Mouse (Mus musculus): ENCODE results near the gene Rln3.

The Rln3 gene

DNA sequence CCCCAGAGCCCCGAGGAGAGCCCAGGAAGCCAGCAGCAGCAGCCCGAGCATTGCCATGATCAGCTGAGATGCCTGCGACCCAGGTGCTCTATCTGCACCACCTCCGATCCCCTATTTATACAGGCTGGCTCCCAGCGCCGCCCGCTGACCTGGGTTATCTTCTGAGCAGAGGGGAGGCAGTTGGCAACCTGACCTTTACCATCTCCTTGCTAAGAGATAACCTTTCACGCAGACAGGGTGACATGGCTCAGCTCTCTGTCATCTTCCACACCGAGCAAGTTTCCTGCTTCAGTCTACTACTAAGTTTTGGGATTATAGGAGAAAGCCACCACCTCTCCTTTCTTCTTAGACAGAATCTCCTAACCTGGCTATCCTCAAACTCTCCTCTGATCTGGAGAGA is at the start of gene Rln3:
Gene Rln3 (minus strand): TSS at position 101 of the 400 bp plus-strand sequence.
- DNase-seq (ENCODE audit: low spot score), result no peak

GRCm38 (mm10) chr8:84090585-84090984 is 45.8 kb upstream of the Rln3 start:
- DNase-seq (ENCODE audit: low spot score), result no peak

DNA sequence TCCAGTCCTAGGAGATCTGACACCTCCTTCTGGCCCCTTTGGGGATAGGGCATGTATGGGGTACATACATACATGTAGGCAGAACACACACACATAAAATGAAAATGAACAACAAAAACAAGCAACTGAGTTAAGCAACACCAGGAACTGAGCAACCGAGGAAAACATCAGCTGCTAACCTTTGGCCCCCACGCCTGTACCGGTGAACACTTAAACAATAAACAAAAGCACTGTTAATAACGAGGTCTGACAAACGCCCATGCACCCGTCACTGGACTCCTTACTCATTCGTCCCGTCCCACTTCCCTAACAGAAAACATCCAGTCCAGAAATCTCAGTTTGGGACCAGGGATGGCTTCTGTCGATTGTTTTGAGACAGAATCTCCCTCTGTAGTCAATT is 44.5 kb upstream of the Rln3 start:
- DNase-seq (ENCODE audit: low spot score), result no peak

DNA sequence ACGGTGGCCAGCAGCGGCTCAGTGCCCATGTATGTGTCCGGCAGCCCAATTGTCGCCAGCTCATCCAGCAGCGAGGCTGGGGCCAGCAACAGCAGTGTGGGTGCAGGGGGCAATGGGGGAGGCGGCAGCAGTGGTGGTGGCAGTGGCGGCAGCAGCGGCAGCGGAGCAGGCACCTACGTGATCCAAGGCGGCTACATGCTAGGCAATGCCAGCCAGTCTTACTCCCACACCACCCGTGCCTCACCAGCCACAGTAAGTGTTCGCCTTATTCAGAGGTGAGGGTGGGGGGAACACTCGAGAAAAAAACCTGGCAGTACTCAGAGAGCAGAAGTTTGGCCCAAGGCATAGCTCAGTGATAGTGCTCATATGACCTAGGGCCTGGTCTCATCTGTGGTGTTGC is 43.0 kb upstream of the Rln3 start:
- no peak for DNase-seq (ENCODE audit: low spot score)

GRCm38 (mm10) chr8:84087156-84087555 is 42.4 kb upstream of the Rln3 start:
- no peak for DNase-seq (ENCODE audit: low spot score)

GRCm38 (mm10) chr8:84084341-84085115 is 39.7 kb upstream of the Rln3 start:
- no peak for DNase-seq (ENCODE audit: low spot score)

DNA sequence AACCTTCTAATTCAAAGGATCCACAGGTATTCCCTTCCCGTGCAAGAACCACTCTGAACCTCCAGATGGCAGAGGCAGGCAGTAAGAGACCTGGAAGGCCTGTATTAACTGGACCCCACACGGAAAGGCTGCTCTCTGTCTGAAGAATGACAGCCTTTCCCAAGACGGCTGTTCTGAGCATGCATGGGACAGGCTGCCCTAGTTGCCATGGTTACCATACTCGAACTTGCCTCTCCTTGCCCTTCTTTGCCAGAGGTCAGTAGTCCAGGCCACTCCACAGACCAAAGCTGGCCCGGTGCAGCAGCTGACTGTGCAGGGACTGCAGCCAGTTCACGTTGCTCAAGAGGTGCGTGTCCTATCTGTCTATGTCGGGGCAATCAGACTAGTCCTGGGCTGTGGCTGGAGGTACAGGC is 39.0 kb upstream of the Rln3 start:
- no peak for DNase-seq (ENCODE audit: low spot score)

DNA sequence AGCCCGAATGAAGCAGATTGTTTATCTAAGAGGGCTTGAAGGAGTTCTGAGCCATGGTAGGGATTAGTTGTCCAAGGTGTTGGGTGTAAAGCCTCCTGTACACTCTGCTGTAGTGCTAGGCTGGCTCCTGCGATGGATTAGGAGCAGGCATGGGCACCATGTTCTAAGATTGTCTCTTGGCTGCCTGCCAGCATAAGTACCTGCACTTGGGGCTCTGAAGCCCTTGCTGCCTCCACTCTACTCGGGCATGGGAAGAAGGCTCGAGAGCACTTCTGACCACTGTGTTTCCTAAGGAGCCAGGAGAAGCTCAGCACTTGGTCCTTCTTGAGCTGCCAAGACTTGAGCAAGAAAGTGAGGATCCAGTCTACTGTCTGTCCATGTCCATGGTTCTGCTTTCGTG is 34.4 kb upstream of the Rln3 start:
- DNase-seq (ENCODE audit: low spot score), result no peak

- DNase-seq (ENCODE audit: low spot score), result no peak
These were observed 32.0 kb upstream of the Rln3 start for GRCm38 (mm10) chr8:84076849-84077248.

GRCm38 (mm10) chr8:84076412-84076811 is 31.6 kb upstream of the Rln3 start:
- no peak for DNase-seq (ENCODE audit: low spot score)

DNA sequence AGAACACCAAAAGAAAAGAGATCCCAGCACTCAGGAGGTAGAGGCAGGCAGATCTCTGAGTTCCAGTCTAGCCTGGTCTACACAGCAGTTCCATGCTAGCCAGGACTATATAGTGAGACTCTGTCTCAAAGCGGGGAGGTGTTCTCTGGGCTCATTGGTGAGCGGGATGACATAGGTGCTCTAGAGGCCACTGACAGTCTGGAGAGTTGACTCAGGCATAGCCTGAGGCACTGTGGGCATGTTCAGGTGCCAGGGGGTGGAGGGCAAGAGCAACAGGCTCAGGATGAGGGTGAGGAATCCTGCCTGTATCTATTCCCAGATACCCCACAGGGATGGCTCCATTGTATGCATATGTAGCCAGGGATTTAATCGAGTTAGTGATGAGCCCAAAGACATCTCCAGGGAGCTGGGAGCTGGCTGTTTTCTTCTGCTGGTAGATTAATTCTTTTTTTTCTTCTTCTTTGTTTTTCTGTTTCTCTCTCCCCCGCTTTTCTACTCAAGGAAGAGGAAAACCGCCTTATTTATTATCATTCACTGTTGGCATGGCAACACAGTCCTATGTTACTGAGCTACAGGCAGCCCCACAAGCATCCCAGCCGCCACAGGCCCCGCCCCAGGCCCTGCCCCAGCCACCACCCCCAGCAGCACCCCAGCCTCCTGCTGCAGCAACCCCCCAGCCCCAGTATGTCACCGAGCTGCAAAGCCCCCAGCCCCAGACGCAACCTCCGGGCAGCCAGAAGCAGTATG is 28.6 kb upstream of the Rln3 start:
- DNase-seq (ENCODE audit: low spot score), result no peak

DNA sequence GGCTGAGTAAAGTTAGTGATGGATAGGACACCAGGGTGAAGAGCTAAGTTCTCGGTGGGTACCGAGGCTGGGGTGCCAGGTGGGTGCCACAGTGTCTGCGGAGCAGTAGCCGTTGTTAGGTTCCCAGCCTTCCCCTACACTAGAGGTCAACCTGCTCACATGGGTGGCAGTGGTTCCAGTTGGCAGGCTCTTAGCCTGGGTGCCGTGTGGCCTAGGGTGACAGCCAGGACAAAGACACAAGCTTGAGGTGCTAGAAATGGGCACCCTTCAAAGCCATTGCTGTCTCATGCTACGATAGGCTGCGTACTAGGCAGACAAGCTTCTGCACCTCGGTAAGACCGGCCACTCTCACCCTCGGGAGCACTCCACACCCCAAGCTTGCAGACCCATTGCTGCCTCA is 27.5 kb upstream of the Rln3 start:
- no peak for DNase-seq (ENCODE audit: low spot score)

GRCm38 (mm10) chr8:84071921-84072320 is 27.1 kb upstream of the Rln3 start:
- no peak for DNase-seq (ENCODE audit: low spot score)

- no peak for DNase-seq (ENCODE audit: low spot score)
These were observed 25.9 kb upstream of the Rln3 start for GRCm38 (mm10) chr8:84070667-84071066.

GRCm38 (mm10) chr8:84070241-84070640 is 25.4 kb upstream of the Rln3 start:
- no peak for DNase-seq (ENCODE audit: low spot score)

DNA sequence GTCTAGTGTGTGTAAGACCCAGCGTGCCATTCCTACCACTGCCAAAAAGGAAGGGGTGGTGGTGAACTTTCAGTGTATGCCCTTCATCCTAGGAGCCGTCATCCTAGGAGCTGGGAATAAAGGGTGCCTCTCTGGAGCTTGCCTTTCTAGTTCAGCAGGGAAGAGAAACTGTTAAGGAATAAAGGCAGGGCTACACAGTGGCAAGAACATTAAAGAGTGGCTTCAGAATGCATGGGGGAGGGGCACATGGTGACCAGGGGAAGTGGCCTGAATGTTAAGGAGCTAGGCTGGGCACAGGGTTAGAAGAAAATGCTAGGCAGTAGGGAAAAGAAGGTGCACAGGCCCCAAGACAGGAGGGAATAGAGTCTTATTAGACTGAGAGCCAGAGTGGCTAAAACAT is 24.9 kb upstream of the Rln3 start:
- no peak for DNase-seq (ENCODE audit: low spot score)

DNA sequence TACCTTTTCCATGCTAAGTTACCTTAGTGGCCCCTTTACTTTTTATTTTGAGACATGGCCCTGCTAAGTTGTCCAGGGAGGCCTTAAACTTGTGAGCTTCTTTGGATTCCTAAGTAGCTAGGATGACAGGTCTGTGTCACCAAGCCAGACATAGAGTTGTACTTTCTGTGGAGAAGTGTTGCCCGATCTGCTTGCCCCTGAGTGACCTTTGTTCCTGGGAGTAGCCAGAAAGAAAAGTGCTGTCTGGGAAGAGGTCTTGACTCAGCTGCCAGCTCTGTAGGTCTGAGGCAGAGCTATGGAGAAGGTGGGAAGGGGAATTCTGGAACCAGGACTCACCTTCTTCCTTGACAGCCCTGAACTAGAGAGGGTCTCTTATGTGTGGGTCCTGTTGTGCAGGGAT is 24.4 kb upstream of the Rln3 start:
- DNase-seq (ENCODE audit: low spot score), result no peak

GRCm38 (mm10) chr8:84068316-84069035 is 23.7 kb upstream of the Rln3 start:
- no peak for DNase-seq (ENCODE audit: low spot score)

DNA sequence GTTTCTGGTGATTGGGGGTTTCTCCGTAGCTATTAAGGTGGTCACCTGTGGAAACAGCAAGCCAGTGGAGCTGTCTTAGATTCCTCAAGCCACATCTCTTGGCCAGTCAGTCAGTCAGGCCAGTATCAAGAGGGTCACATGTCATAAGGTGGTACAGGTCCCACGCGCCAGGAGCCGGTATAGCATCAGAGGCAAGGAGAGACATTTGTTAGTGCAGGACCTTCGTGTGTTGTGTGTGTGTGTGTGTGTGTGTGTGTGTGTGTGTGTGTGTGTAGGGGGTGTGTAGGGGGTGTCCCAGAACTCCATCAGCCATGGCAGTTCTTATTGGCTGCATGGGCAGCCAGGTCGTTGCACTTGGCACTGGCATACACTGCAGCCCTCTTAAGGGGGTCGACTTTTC is 23.1 kb upstream of the Rln3 start:
- no peak for DNase-seq (ENCODE audit: low spot score)

GRCm38 (mm10) chr8:84067047-84067573 is 22.3 kb upstream of the Rln3 start:
- peak; percentile 99 for DNase-seq (ENCODE audit: low spot score)

GRCm38 (mm10) chr8:84066291-84066930 is 21.6 kb upstream of the Rln3 start, which contains the start of gene Rfx1:
Gene Rfx1, plus strand, starts transcription at chr8:84066834.
- peak; percentile 98 for DNase-seq (ENCODE audit: low spot score)

DNA sequence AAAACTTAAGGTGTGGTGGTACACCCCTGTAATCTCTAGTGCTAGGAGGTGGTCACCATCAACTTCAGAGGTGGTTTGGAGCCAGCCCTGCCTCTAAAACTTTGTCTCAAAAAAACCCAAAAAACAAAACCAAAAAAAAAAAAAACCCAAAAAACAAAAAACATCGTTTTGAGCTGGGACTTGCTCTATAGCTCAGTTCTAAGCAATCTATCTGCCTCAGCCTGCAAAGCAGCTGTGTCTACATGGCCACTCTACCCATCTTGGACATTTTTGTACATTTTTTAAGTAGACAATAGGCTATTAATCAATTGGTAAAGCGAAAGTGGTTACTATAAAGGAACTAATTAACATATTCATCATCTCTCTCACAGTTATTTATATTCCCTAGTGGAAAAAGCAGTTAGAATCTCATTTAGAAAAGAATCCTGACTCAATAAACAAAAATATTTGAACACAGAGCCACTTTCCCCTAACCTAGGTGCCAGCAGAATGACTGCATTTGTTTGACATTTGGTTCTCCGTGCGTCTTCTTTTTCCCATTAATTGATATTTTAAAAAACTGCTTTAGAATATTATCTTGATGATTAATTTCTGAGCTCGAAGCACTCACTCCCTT is 20.8 kb upstream of the Rln3 start:
- no peak for DNase-seq (ENCODE audit: low spot score)

Measured in ovary, postnatal 14 days (tissue).